ENCODE assay signal across 20 mouse cellular contexts in the genomic region with DNA sequence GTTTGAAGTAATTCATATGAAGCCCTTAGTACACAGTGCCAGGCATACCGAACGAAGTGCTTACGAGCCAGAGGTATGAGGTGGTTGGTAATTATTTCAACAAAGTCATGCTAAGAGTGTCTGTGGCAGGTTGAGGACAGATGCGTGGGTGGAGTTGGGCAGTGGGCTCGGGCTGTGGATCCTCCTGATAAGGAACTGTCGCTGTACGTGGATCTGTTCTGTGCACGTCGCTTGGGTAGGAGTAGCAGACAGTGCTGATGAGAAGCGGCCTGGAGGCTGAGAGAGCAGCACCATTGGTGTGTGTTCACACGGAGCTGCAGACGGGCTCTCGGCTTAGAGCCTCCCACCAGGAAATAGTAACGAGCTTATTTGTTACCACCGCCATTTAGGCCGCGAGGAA.
"Had no signal": no experiment of that assay in that cellular context is flagged by ENCODE, and none has a peak within 500 bp of the region (broad histone marks: within the 10 kb centered on the region; RNA-seq: fewer than 3 reads in every experiment).

No protein-coding gene starts in this region.

- H3K4me3 ChIP-seq: megakaryocyte, embryonic 14.5 days; midbrain, embryonic 10.5 days; midbrain, embryonic 12.5 days; myocyte; neural tube, embryonic 13.5 days; neural tube, embryonic 15.5 days had no signal

- ATAC-seq: midbrain, embryonic 16.5 days had no signal

- H3K4me2 ChIP-seq: lung, embryonic 14.5 days; midbrain, embryonic 12.5 days; neural tube, embryonic 13.5 days; neural tube, embryonic 15.5 days had no signal

- H3K27me3 ChIP-seq: midbrain, embryonic 12.5 days; neural tube, embryonic 13.5 days; neural tube, embryonic 15.5 days had no signal

- H3K9me3 ChIP-seq: megakaryocyte, embryonic 14.5 days; midbrain, embryonic 10.5 days; midbrain, embryonic 12.5 days; neural tube, embryonic 13.5 days; neural tube, embryonic 15.5 days had no signal

- H3K9ac ChIP-seq: lung, embryonic 14.5 days; midbrain, embryonic 12.5 days; neural tube, embryonic 13.5 days; neural tube, embryonic 15.5 days had no signal

- DNase-seq: lung, adult 18-20 months; lung, embryonic 14.5 days; lung, postnatal 10 days; lung, postnatal 4 days; midbrain, embryonic 14.5 days; retina, postnatal 1 day; right cerebral cortex, adult 18-20 months; right cerebral cortex, postnatal 25 days; right cerebral cortex, postnatal 4 days; spleen, adult 18-20 months; thymus, adult 18-20 months; thymus, postnatal 14 days; thymus, postnatal 36 days had no signal

- H3K4me1 ChIP-seq: midbrain, embryonic 10.5 days; midbrain, embryonic 12.5 days; neural tube, embryonic 13.5 days; neural tube, embryonic 15.5 days had no signal

- H3K27ac ChIP-seq: midbrain, embryonic 10.5 days; midbrain, embryonic 12.5 days; neural tube, embryonic 13.5 days; neural tube, embryonic 15.5 days had no signal
